Mouse (Mus musculus) kidney, postnatal 10 days (tissue): ENCODE measurements at regions not wholly inside any gene's neighbourhood (a gene's known extent, or its start where the extent isn't known, plus 50 kb on each side); places are given as distances from the start of the nearest gene placed in this dataset.

ENCODE experiments used
- DNase-seq: peaks from one replicate; pipeline ENCODE4 v3.0.0; 2021; ENCODE audit warnings: mixed read lengths

GRCm38 (mm10) chr11:79881812-79882211 is 80.4 kb downstream of the Utp6 start:
- peak; percentile 54 for DNase-seq

GRCm38 (mm10) chr11:79878091-79878490 is 84.1 kb downstream of the Utp6 start:
- DNase-seq, result peak; percentile 59

DNA sequence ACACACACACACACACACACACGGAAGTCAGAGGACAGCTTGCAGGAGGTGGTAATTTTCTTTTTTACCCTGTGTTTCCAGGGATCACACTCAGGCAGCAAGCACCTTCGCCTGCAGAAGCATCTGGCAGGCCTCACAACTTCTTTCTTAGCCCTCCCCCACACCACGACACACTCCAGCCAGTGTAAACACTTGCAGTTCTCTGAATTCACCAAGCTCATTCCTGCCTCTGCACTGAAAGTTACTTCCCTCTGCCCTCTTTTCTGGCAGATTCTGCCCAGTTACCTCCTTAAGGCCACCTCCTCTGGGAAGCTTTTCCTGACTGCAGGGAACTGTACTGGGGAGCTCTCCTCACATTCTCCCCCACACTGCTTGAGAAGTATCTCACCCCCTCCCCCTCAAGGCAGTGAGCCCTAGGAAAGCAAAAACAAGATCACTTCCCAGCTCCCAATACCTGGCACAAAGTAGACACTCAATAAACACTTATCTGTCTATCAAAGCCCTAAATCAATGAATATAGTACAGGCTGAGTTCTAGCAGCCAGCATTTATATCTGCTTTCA is 84.9 kb downstream of the Utp6 start:
- peak; percentile 62 for DNase-seq

DNA sequence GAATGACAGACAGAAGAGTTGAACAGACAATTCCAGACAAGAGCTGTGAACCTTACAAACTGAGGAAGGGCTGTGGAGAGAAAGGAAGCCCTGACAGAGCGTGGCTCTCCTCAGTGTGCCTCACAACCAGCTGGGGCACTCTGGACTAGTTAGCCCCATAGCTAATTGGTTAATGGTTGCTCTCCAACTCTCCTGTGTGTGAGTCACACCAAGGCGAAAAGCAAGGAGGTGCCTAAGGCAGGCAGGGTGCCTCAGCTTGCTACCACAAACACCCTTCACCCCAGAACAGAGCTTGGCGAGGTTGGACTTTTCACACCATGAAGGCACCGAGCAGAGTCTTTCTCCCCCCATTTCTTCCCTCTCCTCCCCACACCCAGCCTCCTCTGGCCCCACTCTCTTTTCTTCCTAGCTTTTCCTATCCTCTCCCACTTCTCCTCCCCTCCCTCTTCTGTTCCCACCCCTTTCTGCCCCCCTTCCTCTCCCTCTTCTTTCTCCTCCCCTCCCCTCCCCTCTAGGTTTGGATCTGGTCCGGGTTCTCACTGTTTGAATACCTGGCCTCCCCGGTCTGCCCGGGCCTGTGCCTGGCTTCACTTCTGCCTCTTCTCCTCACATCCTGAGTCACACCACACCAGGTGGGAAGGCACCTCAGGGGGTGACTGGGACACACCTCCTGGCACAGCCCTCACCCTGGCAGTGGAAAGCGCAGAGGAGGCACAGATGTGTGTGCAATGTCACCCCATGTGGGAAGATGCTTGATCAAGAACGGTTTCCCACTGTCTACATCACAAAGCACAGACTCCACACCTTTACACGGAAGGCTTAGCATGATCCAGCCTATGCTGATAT is 90.2 kb downstream of the Utp6 start:
- no peak for DNase-seq

DNA sequence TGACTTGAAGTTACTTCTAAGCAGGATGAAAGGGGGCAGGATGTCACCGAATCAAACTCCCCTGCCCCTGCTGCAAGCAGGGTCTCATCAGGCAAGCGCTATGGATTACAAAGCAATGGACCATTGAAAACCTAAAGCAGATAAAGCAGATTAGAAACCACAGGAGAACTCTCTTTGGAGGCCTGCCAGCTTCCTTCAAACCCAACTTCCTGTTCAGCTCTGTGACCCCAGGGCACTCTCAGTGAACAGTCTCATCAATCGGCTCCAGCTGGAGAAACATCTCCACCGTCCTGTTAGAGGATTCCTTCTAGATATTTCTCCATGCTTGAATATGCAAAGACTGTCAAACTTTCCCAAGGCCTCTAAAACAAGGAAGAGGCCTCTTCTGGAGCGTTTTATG is 92.0 kb downstream of the Utp6 start:
- DNase-seq, result peak; percentile 83

DNA sequence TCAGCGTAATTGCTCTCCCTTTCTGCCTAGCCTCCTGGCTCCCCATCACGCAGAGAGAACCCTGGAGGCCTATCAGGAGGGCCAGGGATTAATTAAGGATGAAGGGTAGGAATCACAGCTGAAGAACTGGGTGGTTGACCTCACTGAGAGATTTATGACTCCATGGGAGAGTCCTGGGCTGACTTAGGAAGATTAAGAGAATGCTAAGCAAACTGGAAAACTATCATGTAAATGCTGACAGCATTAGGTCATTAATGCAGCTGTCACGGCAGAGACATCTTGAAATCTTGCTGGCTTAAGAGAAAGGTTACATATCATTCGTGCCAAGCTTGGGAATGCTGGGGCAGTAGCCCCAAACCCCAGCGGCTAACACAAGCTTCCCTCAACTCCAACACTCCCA is 93.2 kb downstream of the Utp6 start:
- DNase-seq, result no peak

GRCm38 (mm10) chr11:79864836-79865235 is 97.4 kb downstream of the Utp6 start:
- DNase-seq, result no peak

DNA sequence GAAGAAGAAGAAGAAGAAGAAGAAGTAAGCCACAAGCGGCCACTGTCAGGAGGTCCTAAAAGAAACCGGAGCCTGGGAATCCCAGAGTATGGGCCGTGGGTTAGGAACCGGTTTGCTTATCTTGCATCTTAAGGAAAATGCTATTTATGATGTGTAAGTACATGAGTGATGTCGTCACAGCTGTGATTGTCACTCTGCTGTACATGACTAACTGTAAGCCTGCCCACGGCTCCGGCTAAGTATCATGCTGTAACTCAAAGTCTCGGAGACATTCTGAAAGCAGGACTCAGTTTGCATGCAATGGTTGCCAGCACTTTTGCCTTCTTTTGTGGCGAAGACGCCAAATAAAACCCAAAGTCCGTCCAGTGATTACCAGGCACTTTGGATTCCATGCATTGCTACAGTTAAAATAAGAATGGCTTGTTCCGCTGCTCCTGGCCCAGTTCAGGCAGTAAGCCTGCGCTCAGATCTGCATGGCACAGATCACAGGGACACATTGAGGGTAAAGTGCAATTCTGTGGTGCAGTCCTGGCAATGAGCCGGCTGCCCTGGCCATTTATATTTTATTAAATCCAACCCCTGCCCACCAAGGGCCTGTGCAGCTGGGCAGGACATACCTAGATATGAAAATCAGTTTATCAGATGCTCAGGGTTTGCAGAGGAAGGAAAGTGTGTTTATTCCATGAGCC is 98.6 kb downstream of the Utp6 start:
- peak; percentile 57 for DNase-seq

DNA sequence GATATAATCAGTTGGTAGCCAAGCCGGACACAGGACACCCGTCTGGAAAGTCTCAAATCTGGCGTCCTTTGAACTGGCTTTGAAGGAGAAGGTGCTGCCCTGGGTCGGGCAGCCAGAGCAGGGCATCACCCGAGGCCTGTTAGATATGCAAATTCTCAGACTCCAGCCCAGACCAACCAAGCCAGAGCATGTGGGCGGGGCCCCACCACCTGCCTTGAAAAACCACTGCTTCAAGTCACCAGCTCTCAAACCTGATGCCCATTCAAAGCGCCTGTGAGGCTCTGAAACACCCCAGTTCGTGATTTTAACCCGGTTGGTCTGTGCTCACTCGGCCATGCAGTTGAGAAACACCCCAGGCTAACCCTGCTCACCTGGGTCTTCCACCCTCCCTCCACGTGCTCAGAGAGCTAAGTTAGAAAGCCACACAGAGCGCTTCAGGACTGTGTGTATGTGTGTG is 101.6 kb downstream of the Utp6 start:
- peak; percentile 52 for DNase-seq

- DNase-seq, result no peak
Observed at GRCm38 (mm10) chr11:79856376-79856775, 105.8 kb downstream of the Utp6 start.

- DNase-seq, result no peak
Observed at GRCm38 (mm10) chr11:79849545-79849944, 112.6 kb downstream of the Utp6 start.

DNA sequence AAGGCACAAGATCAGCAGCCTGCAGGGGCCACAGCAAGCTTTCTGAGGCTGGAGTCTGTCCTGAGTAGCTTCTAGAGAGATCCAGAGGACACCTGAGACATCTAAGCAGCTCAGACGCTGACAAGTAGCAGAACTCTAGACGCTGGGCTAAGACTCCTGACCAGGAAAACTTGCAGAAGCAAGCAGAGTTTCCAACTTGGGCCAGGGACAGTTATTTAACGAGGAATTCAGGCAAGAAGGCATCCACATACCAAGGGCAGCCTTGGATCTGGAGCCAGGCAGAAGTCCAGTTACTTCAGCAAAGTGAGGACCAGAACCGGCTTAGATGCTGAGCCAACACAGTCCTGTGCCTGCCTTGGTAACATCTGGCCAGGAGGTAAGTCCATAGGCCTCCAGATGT is 117.8 kb downstream of the Utp6 start:
- DNase-seq, result no peak

- no peak for DNase-seq
Observed at GRCm38 (mm10) chr11:79843021-79843420, 119.2 kb downstream of the Utp6 start.

DNA sequence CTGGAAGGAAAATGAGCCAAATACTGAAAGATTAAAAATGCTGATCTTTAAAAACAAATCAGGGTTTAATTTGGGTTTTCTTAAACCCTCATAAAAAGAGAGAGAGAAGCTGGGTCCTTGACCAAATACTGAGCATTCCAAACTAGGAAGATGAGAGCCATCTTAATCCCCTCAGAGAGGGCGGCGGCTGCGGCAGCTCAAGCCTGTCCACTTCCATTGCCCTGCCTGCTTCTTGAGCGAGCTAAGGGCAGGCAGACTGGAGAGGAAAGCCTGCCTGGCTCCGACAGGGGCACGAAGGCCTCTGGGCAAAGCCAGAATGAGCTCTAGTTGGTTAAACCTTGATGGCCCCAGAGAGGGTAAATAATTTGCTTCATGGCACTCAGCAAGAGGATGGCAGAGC is 122.2 kb downstream of the Utp6 start:
- DNase-seq, result no peak

DNA sequence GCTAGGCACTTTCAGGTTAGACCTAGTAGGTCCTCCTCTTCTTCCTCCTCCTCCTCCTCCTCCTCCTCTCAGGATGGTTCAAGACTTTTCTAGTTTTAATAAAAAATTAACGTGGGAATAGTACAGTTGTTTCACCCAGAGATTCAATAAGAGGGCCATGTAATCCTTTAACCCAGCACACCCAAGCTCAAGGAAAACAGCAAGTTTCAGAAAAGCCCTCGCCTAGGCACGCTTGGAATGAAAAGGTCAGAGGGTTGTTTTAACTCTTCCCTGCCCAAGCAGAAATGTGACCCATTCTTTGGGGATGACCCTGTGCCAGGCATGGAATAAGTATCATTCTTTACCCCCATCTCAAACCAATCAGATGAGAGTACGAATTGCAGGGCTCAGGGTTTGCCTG is 124.1 kb downstream of the Utp6 start:
- DNase-seq, result no peak

GRCm38 (mm10) chr11:79837076-79837990 is 124.9 kb downstream of the Utp6 start:
- DNase-seq, result peak; percentile 31

DNA sequence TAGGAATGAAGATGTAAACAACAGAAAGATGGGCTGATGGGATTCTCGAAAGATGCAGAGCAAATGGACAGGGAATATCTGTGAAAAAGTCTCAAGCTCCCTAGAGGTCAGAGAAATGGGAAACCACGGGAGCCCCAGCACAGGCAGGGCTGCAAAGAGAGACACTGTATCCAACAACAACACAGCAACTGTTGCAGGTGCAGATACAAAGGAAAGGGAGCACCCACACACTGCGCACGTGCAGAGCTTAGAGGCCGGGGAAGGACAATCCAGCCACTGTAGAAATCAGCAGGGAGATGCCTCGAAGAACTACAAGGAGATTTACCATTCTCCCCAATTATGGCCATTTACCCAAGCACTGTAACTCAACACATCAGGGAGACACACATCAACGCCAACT is 126.3 kb downstream of the Utp6 start:
- DNase-seq, result no peak

- no peak for DNase-seq
Observed at GRCm38 (mm10) chr11:79833817-79834216, 128.4 kb downstream of the Utp6 start.

- no peak for DNase-seq
Observed at GRCm38 (mm10) chr11:79831591-79832320, 130.4 kb downstream of the Utp6 start.

- no peak for DNase-seq
Observed at GRCm38 (mm10) chr11:79830567-79831055, 131.6 kb downstream of the Utp6 start.

GRCm38 (mm10) chr11:79827034-79827433 is 135.2 kb downstream of the Utp6 start:
- DNase-seq, result no peak

DNA sequence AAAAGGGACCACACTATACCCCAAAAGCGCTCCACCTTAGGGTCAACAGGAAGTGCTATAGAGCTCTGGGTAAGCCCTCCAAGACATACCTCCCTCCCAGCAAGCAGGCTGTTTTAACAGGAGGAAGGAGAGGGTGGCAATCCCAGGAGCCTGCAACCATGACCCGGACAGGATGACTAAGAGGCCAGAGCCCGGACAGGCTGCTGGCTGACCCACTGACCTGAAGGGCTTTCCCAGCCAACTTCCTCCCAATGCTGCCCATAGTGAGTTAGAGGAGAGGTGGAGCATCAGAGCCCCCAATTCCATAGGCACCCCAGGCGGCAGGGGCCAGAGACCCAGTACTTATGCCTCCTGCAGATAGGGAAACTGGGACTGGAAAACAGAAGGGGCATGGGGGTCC is 136.3 kb downstream of the Utp6 start:
- DNase-seq, result peak; percentile 34
